Mouse (Mus musculus) limb, embryonic 12.5 days (tissue): ENCODE results near the gene Calhm2. TPM values are rescaled to one million over a fixed set of nuclear protein-coding genes. Genes with fewer than 3 reads are reported as not detected.

ENCODE experiments used
- ATAC-seq: fragments of 200-750 bp; cut with Nextera tagmentation; 2 replicates; pipeline ENCODE4 v1.8.0; 2017; ENCODE audit warnings: low read depth, moderate TSS enrichment; ENCODE audit not compliant: insufficient number of reproducible peaks, insufficient read depth, low FRiP score, low TSS enrichment
- H3K27ac ChIP-seq: fragments of 300-500 bp; sonication (generic); 2 replicates; pipeline ENCODE4 v1.5.1; 2016; ENCODE audit warnings: mild to moderate bottlenecking, moderate library complexity
- H3K27me3 ChIP-seq: fragments of 300-500 bp; sonication (generic); 2 replicates; pipeline ENCODE4 v1.6.1; 2016; ENCODE audit warnings: mild to moderate bottlenecking, moderate library complexity
- H3K36me3 ChIP-seq: fragments of 300-500 bp; sonication (generic); 2 replicates; pipeline ENCODE4 v1.6.1; 2016; ENCODE audit warnings: mild to moderate bottlenecking, moderate library complexity
- H3K4me1 ChIP-seq: fragments of 300-500 bp; sonication (generic); replicated peaks from 2 replicates; pipeline ENCODE4 v1.6.1; 2016
- H3K4me2 ChIP-seq: fragments of 300-500 bp; sonication (generic); 2 replicates; pipeline ENCODE4 v1.6.1; 2016; ENCODE audit warnings: mild to moderate bottlenecking, moderate library complexity
- H3K4me3 ChIP-seq: fragments of 300-500 bp; sonication (generic); replicated peaks from 2 replicates; pipeline ENCODE4 v1.5.1; 2016; ENCODE audit warnings: mild to moderate bottlenecking
- H3K9ac ChIP-seq: fragments of 300-500 bp; sonication (generic); replicated peaks from 2 replicates; pipeline ENCODE4 v1.6.1; 2016; ENCODE audit warnings: mild to moderate bottlenecking, moderate library complexity
- H3K9me3 ChIP-seq: fragments of 300-500 bp; sonication (generic); 2 replicates; pipeline ENCODE4 v1.6.1; 2016; ENCODE audit warnings: mild to moderate bottlenecking, moderate library complexity
- WGBS: fragments of 180-500 bp; shearing (Covaris S2); methylation state at CpG from one replicate; pipeline ENCODE4 v1.1.7; 2016; 5-methylcytosine and 5-hydroxymethylcytosine counted together
- polyA plus RNA-seq: library from polyadenylated mRNA; unstranded; fragments of >200 nt; fragmentation: Nextera tagmentation; extraction: Ambion mirVana; gene quantifications from 2 replicates; pipeline ENCODE4 v1.2.1, GENCODE M21; 2016

Gene Calhm2
- 5.3 and 6.2 TPM in 2 replicates for polyA plus RNA-seq

GRCm38 (mm10) chr19:47137771-47138421, at the start of gene Calhm2:
TSS of gene Calhm2 (minus strand) at chr19:47138294.
- H3K9me3 ChIP-seq = no peaks in the 10 kb centered on the region
- H3K27ac ChIP-seq = peak within 1 kb of the TSS; percentile 85
- H3K4me2 ChIP-seq = peak within 1 kb of the TSS; percentile 75
- H3K36me3 ChIP-seq = peaks cover 24% of the 10 kb centered on the region
- H3K4me1 ChIP-seq = peaks cover 38% of the 10 kb centered on the region
- H3K27me3 ChIP-seq = peaks cover 8% of the 10 kb centered on the region; the same call in 1 of the 2 replicates
- ATAC-seq = peak; percentile 30; the same call in 1 of the 2 replicates
- WGBS = 6% methylated on average over 28 of the region's 28 CpGs
- H3K4me3 ChIP-seq = peak within 1 kb of the TSS; percentile 41
- peak within 1 kb of the TSS; percentile 73 for H3K9ac ChIP-seq

GRCm38 (mm10) chr19:47186514-47187275, 48.6 kb upstream of the Calhm2 start:
- Histone ChIP-seq H3K27ac (no peak overlapping the region), H3K27me3 (peaks cover 10% of the 10 kb centered on the region), H3K4me1 (peaks cover 17% of the 10 kb centered on the region), H3K4me3 (no peak overlapping the region), H3K4me2 (no peak overlapping the region), H3K9ac (no peak overlapping the region), H3K36me3 (no peaks in the 10 kb centered on the region), H3K9me3 (peaks cover 6% of the 10 kb centered on the region)
- WGBS = 62% methylated on average over 15 of the region's 15 CpGs
- no peak for ATAC-seq

GRCm38 (mm10) chr19:47184736-47185135, 46.6 kb upstream of the Calhm2 start:
- 53% methylated on average over 4 of the region's 4 CpGs for WGBS

GRCm38 (mm10) chr19:47184221-47184620, 46.1 kb upstream of the Calhm2 start:
- H3K4me2 ChIP-seq = no peak overlapping the region
- H3K27me3 ChIP-seq = peaks cover 33% of the 10 kb centered on the region
- H3K9me3 ChIP-seq = peaks cover 10% of the 10 kb centered on the region
- ATAC-seq = no peak
- no peaks in the 10 kb centered on the region for H3K36me3 ChIP-seq
- peaks cover 25% of the 10 kb centered on the region for H3K4me1 ChIP-seq
- 55% methylated on average over 8 of the region's 8 CpGs for WGBS
- H3K27ac ChIP-seq = no peak overlapping the region
- H3K9ac ChIP-seq = no peak overlapping the region
- no peak overlapping the region for H3K4me3 ChIP-seq

More at GRCm38 (mm10) chr19:47184736-47185135, 46.6 kb upstream of the Calhm2 start:
- no peak overlapping the region for H3K9ac ChIP-seq
- no peak overlapping the region for H3K4me3 ChIP-seq
- H3K27me3 ChIP-seq = peaks cover 28% of the 10 kb centered on the region
- H3K9me3 ChIP-seq = peaks cover 10% of the 10 kb centered on the region
- no peak overlapping the region for H3K27ac ChIP-seq
- ATAC-seq = no peak
- H3K4me1 ChIP-seq = peaks cover 20% of the 10 kb centered on the region
- no peak overlapping the region for H3K4me2 ChIP-seq
- H3K36me3 ChIP-seq = no peaks in the 10 kb centered on the region

GRCm38 (mm10) chr19:47180011-47180410, 41.9 kb upstream of the Calhm2 start:
- WGBS = 16% methylated on average over 8 of the region's 8 CpGs
- Histone ChIP-seq H3K9me3 (peaks cover 10% of the 10 kb centered on the region), H3K27me3 (peaks cover 45% of the 10 kb centered on the region), H3K36me3 (no peaks in the 10 kb centered on the region), H3K4me2 (peak overlapping the region; percentile 99), H3K4me3 (peak overlapping the region; percentile 75), H3K9ac (no peak overlapping the region), H3K4me1 (peaks cover 24% of the 10 kb centered on the region), H3K27ac (no peak overlapping the region)
- no peak for ATAC-seq

- Histone ChIP-seq H3K4me1 (peaks cover 23% of the 10 kb centered on the region), H3K9ac (peak overlapping the region; percentile 76), H3K4me3 (peak overlapping the region; percentile 75), H3K4me2 (peak overlapping the region; percentile 99), H3K27me3 (peaks cover 45% of the 10 kb centered on the region), H3K9me3 (peaks cover 10% of the 10 kb centered on the region), H3K36me3 (no peaks in the 10 kb centered on the region), H3K27ac (no peak overlapping the region)
- 1% methylated on average over 27 of the region's 42 CpGs for WGBS
- no peak for ATAC-seq
Measured at GRCm38 (mm10) chr19:47179272-47179809, 41.2 kb upstream of the Calhm2 start.

- H3K4me2 ChIP-seq = peak within 1 kb of the TSS; percentile 99
- H3K4me1 ChIP-seq = peaks cover 16% of the 10 kb centered on the region
- H3K9me3 ChIP-seq = peaks cover 10% of the 10 kb centered on the region
- H3K27me3 ChIP-seq = peaks cover 43% of the 10 kb centered on the region
- under 1% methylated on average over 45 of the region's 98 CpGs for WGBS
- peak within 1 kb of the TSS; percentile 76 for H3K9ac ChIP-seq
- peak within 1 kb of the TSS; percentile 8; the same call in 1 of the 2 replicates for H3K27ac ChIP-seq
- no peaks in the 10 kb centered on the region for H3K36me3 ChIP-seq
- peak within 1 kb of the TSS; percentile 75 for H3K4me3 ChIP-seq
- peak; percentile 49 for ATAC-seq
Measured at GRCm38 (mm10) chr19:47178431-47179271, 40.6 kb upstream of the Calhm2 start, which contains the start of gene Neurl1a. TSS of gene Neurl1a (plus strand) at chr19:47178820.

GRCm38 (mm10) chr19:47178001-47178400, 39.9 kb upstream of the Calhm2 start:
- Histone ChIP-seq H3K9me3 (peaks cover 10% of the 10 kb centered on the region), H3K4me2 (peak overlapping the region; percentile 99), H3K36me3 (no peaks in the 10 kb centered on the region), H3K4me1 (peaks cover 14% of the 10 kb centered on the region), H3K9ac (no peak overlapping the region), H3K27ac (no peak overlapping the region), H3K4me3 (peak overlapping the region; percentile 75), H3K27me3 (peaks cover 47% of the 10 kb centered on the region)
- no peak for ATAC-seq
- WGBS = 19% methylated on average over 10 of the region's 10 CpGs

- H3K4me3 ChIP-seq = no peak overlapping the region
- H3K36me3 ChIP-seq = no peaks in the 10 kb centered on the region
- peaks cover 44% of the 10 kb centered on the region for H3K27me3 ChIP-seq
- ATAC-seq = no peak
- H3K4me2 ChIP-seq = no peak overlapping the region
- no peak overlapping the region for H3K9ac ChIP-seq
- H3K4me1 ChIP-seq = peaks cover 14% of the 10 kb centered on the region
- H3K9me3 ChIP-seq = peaks cover 7% of the 10 kb centered on the region
- no peak overlapping the region for H3K27ac ChIP-seq
- 98% methylated on average over 2 of the region's 2 CpGs for WGBS
Measured at GRCm38 (mm10) chr19:47176916-47177505, 38.9 kb upstream of the Calhm2 start.

- Histone ChIP-seq H3K9ac (no peak overlapping the region), H3K4me2 (no peak overlapping the region), H3K9me3 (no peaks in the 10 kb centered on the region), H3K36me3 (no peaks in the 10 kb centered on the region), H3K27me3 (peaks cover 30% of the 10 kb centered on the region), H3K4me3 (no peak overlapping the region), H3K4me1 (peaks cover 14% of the 10 kb centered on the region), H3K27ac (no peak overlapping the region)
- ATAC-seq = no peak
- 73% methylated on average over 2 of the region's 2 CpGs for WGBS
Measured at GRCm38 (mm10) chr19:47175472-47175871, 37.4 kb upstream of the Calhm2 start.
